Mouse (Mus musculus) common myeloid progenitor, adult 5-6 weeks (primary cell): ENCODE results near the gene Ptafr. TPM values are rescaled to one million over a fixed set of nuclear protein-coding genes. Genes with fewer than 3 reads are reported as not detected.

Experiments
- ATAC-seq: replicated peaks from 2 replicates; pipeline ENCODE4 v1.8.0; 2016; ENCODE audit warnings: low read depth, mild to moderate bottlenecking, moderate TSS enrichment, inconsistent platforms; ENCODE audit not compliant: poor library complexity, severe bottlenecking
- total RNA-seq: library from RNA; stranded (forward); fragments of 200-1000, 187-1606 nt; gene quantifications from 2 replicates; pipeline ENCODE4 v1.2.3, GENCODE M21; 2017

The Ptafr gene
- total RNA-seq, 1 experiment from 2014 or later = 2.1 TPM

- no peak for ATAC-seq
These were observed 9.6 kb upstream of the Ptafr start for GRCm38 (mm10) chr4:132554221-132554620.

GRCm38 (mm10) chr4:132554653-132555052, 9.2 kb upstream of the Ptafr start:
- peak; percentile 53 for ATAC-seq

GRCm38 (mm10) chr4:132555550-132555949, 8.3 kb upstream of the Ptafr start:
- ATAC-seq = peak; percentile 48; the same call in 1 of the 2 replicates

- ATAC-seq = no peak
These were observed 606 bp upstream of the Ptafr start for GRCm38 (mm10) chr4:132563261-132563660.

- ATAC-seq = no peak
These were observed 1.4 kb downstream of the Ptafr start for GRCm38 (mm10) chr4:132565089-132565747.

GRCm38 (mm10) chr4:132567361-132567779, 3.5 kb downstream of the Ptafr start:
- ATAC-seq = no peak

GRCm38 (mm10) chr4:132569115-132569514, 5.2 kb downstream of the Ptafr start:
- no peak for ATAC-seq

GRCm38 (mm10) chr4:132571190-132571589, 7.3 kb downstream of the Ptafr start:
- ATAC-seq = no peak

- peak; percentile 54; the same call in 1 of the 2 replicates for ATAC-seq
These were observed 9.5 kb downstream of the Ptafr start for GRCm38 (mm10) chr4:132573327-132573726.

- ATAC-seq = no peak
These were observed 11.0 kb downstream of the Ptafr start for GRCm38 (mm10) chr4:132574809-132575347.

- no peak for ATAC-seq
These were observed 19.9 kb downstream of the Ptafr start for GRCm38 (mm10) chr4:132583781-132584180.

GRCm38 (mm10) chr4:132584975-132585374, 21.1 kb downstream of the Ptafr start:
- ATAC-seq = no peak

- ATAC-seq = no peak
These were observed 22.4 kb downstream of the Ptafr start for GRCm38 (mm10) chr4:132586282-132586681.

GRCm38 (mm10) chr4:132588512-132588911, 24.6 kb downstream of the Ptafr start:
- ATAC-seq = 0 out of 2 replicates have a peak, but pooled peaks have one; percentile 30

GRCm38 (mm10) chr4:132590642-132591041, 26.8 kb downstream of the Ptafr start:
- ATAC-seq = no peak

- ATAC-seq = peak; percentile 84
These were observed 29.1 kb downstream of the Ptafr start for GRCm38 (mm10) chr4:132592958-132593357.

GRCm38 (mm10) chr4:132594191-132594590, 30.3 kb downstream of the Ptafr start:
- ATAC-seq = no peak

- no peak for ATAC-seq
These were observed 35.0 kb downstream of the Ptafr start for GRCm38 (mm10) chr4:132598861-132599260.

GRCm38 (mm10) chr4:132599764-132600163, 35.9 kb downstream of the Ptafr start:
- ATAC-seq = no peak

GRCm38 (mm10) chr4:132600465-132600864, 36.6 kb downstream of the Ptafr start:
- no peak for ATAC-seq

- ATAC-seq = 0 out of 2 replicates have a peak, but pooled peaks have one; percentile 32
These were observed 37.4 kb downstream of the Ptafr start for GRCm38 (mm10) chr4:132601242-132601641.

GRCm38 (mm10) chr4:132603468-132603867, 39.6 kb downstream of the Ptafr start:
- ATAC-seq = no peak
